Mouse (Mus musculus) small intestine, adult 2 months (tissue): ENCODE results near the gene Rbms3. TPM values are rescaled to one million over a fixed set of nuclear protein-coding genes. Genes with fewer than 3 reads are reported as not detected.

ENCODE experiments used
- H3K27ac ChIP-seq: fragments of 200-500 bp; 2 replicates; pipeline ENCODE4 v1.5.1; 2012; ENCODE audit warnings: low read depth, low read length, control low read depth, inconsistent platforms; ENCODE audit not compliant: insufficient read depth
- H3K27me3 ChIP-seq: fragments of 200-500 bp; 2 replicates; pipeline ENCODE4 v1.6.1; 2012; ENCODE audit warnings: mild to moderate bottlenecking, moderate library complexity, low read length, inconsistent platforms; ENCODE audit not compliant: control insufficient read depth, insufficient read depth
- H3K36me3 ChIP-seq: fragments of 200-500 bp; 2 replicates; pipeline ENCODE4 v1.6.1; 2012; ENCODE audit warnings: mild to moderate bottlenecking, low read length, control low read depth, inconsistent platforms; ENCODE audit not compliant: control insufficient read depth, insufficient read depth
- H3K4me1 ChIP-seq: fragments of 200-500 bp; 2 replicates; pipeline ENCODE4 v1.6.1; 2012; ENCODE audit warnings: low read length, inconsistent platforms, mixed read lengths; ENCODE audit not compliant: control insufficient read depth, insufficient read depth, insufficient read length
- H3K4me3 ChIP-seq: fragments of 200-500 bp; 2 replicates; pipeline ENCODE4 v1.5.1; 2012; ENCODE audit warnings: low read depth, mild to moderate bottlenecking, control low read depth, inconsistent platforms, low read length, moderate library complexity
- CTCF ChIP-seq: fragments of 200-500 bp; IDR thresholded peaks from 2 replicates; pipeline ENCODE4 v1.5.1; 2012; ENCODE audit warnings: low read depth, mild to moderate bottlenecking, control low read depth, inconsistent platforms, low read length, moderate library complexity, mixed read lengths; ENCODE audit not compliant: insufficient replicate concordance, insufficient read length; ENCODE audit errors: extremely low read depth
- POLR2A ChIP-seq: fragments of 200-500 bp; IDR thresholded peaks from 2 replicates; pipeline ENCODE4 v1.6.1; 2012; ENCODE audit warnings: low read depth, mild to moderate bottlenecking, control low read depth, inconsistent platforms, low read length, moderate library complexity
- WGBS: fragments of 180-500 bp; shearing (Covaris S2); methylation state at CpG from one replicate; pipeline ENCODE4 v1.1.7; 2018; 5-methylcytosine and 5-hydroxymethylcytosine counted together
- polyA plus RNA-seq: library from polyadenylated mRNA; depleted of rRNA; stranded (reverse); fragments of >200 nt; gene quantifications from 2 replicates; pipeline ENCODE4 v1.2.3, GENCODE M21; 2012

Rbms3 gene
- polyA plus RNA-seq, 1 experiment: 3.3 TPM

DNA sequence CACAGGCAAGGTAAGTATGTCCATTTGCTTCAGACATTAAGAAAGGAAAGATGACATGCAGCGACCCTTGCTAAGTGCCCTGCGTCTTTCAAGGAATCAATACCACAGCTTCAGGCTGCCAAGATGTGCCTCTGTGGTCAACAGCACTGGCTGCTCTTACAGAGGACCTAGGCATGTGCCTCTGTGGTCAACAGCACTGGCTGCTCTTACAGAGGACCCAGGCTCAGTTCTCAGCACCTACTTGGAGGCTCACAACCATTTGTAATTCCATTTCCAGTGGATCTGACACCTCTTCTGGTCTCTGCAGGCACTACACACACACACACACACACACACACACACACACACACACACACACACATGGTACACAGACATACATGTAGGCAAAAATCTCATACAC is 545.2 kb downstream of the Rbms3 start:
- H3K4me1 ChIP-seq: no peaks in the 10 kb centered on the region
- TF ChIP-seq CTCF: no peak
- TF ChIP-seq POLR2A: no peak
- no peaks in the 10 kb centered on the region for H3K27me3 ChIP-seq
- no peak overlapping the region for H3K27ac ChIP-seq
- no peaks in the 10 kb centered on the region for H3K36me3 ChIP-seq
- 100% methylated on average over 2 of the region's 2 CpGs for WGBS
- H3K4me3 ChIP-seq: no peak overlapping the region

DNA sequence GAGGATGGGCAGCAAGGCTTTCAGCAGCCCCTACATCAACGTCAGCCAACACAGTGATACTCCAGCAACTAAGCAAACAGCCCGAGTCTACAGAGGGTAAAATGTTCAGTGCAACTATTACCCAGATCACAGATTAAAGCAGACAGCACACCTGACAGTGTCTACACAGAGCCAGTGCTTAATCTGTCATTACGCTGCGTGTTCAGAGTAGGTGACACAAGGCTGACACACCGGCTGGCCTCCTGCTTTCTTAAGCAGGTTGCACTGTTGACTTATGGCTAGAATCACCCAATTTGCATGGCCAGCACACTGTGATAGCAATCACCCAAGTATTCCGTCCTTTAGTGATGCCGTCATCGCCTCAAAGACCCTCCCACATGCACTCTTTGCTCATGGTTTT is 550.2 kb downstream of the Rbms3 start:
- no peaks in the 10 kb centered on the region for H3K27me3 ChIP-seq
- H3K4me1 ChIP-seq: no peaks in the 10 kb centered on the region
- no peak overlapping the region for H3K4me3 ChIP-seq
- 63% methylated on average over 8 of the region's 8 CpGs for WGBS
- TF ChIP-seq POLR2A (no peak), CTCF (no peak)
- H3K36me3 ChIP-seq: no peaks in the 10 kb centered on the region
- H3K27ac ChIP-seq: no peak overlapping the region

DNA sequence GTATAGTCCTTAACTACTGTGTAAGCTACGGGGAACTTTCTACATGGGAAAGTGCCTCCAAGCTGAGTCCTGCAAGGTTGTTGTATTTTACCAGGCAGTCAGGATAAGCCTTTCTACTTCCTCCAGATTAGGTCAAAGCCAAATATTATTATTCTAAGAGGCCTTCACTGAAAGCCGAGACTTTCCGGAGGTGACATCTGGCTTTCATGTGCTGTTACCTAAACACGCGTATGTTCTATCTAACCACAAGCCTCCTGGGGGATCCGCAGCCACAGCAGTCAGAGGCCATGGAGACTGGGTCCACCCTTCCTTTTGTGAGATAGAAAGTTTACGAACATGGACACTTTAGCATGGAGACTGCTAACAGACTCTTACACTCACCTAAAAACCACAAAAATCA is 552.2 kb downstream of the Rbms3 start:
- Histone ChIP-seq H3K27me3 (no peaks in the 10 kb centered on the region), H3K27ac (no peak overlapping the region), H3K4me3 (no peak overlapping the region), H3K4me1 (no peaks in the 10 kb centered on the region), H3K36me3 (no peaks in the 10 kb centered on the region)
- TF ChIP-seq POLR2A (no peak), CTCF (no peak)
- WGBS: 74% methylated on average over 7 of the region's 7 CpGs

DNA sequence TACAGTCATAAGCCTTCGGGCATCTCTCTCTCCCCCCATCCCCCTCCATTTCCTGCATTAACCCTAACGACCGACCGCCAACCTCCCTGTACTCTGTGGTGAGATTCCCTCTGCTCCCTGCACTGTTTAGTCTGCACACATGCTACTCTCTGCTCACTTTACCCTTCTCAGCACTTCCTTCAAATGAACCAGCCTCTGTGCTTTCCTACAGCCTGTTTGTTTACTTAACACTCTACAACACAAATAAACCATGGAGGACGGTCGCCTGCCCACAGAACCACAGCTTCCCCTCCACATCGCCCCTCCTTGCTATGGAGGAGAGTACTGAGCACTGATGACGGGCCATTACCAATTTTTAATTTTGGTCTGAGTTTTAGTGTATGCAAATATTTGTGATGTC is 552.9 kb downstream of the Rbms3 start:
- WGBS: 60% methylated on average over 8 of the region's 8 CpGs
- H3K4me1 ChIP-seq: no peaks in the 10 kb centered on the region
- no peaks in the 10 kb centered on the region for H3K36me3 ChIP-seq
- TF ChIP-seq POLR2A (no peak), CTCF (no peak)
- H3K27me3 ChIP-seq: no peaks in the 10 kb centered on the region
- H3K27ac ChIP-seq: no peak overlapping the region
- H3K4me3 ChIP-seq: no peak overlapping the region

DNA sequence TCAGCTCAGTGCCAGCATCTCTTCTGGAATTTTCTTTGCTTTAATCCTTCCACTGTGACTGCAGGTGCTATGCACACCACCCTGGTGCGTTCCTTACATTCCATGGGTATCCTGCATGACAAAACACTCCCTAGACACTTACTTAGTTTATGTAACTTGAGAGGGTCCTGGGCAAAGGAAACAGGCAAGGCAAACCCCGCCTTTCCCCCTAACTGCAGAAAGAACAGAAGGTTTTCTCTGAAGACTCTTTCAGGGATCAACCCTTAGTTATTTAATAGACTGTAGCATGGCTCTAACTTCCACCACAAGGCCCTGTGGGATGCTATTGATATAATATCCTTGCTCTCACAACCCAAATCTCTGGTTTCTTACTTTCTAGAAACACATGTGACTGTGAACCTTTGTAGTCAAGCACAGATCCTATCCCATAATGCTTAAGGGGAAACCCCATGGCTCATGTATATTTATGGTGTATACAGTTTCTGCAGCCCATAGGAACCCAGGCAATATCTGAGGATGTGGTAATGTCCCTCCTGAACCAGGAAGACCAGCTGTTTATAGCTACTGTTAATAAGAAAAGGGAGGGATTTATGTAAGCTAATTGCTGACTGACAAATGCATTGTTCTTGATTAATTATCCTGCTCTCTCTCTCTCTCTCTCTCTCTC is 557.1 kb downstream of the Rbms3 start:
- WGBS: 65% methylated on average over 2 of the region's 2 CpGs
- H3K27ac ChIP-seq: no peak overlapping the region
- H3K4me3 ChIP-seq: no peak overlapping the region

DNA sequence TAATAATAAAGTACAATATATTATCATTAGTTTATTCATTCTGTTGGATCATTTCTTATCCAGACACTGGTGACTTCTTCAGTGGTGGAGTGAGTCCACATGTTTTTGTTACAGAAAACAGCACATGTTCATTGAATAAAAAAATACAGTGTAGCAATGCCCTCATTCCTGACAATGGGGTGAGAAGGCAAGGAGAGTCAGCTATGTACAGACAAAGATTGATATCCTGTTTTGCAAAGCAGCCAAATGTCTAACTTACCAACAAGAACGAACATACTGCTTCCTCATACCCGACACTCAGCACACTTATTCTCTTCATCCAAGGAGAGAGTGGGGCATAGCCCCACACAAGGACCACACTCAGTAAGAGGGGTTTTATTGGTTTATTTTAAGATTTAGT is 559.1 kb downstream of the Rbms3 start:
- no peaks in the 10 kb centered on the region for H3K36me3 ChIP-seq
- H3K4me3 ChIP-seq: no peak overlapping the region
- TF ChIP-seq POLR2A (no peak), CTCF (no peak)
- H3K27me3 ChIP-seq: no peaks in the 10 kb centered on the region
- no peak overlapping the region for H3K27ac ChIP-seq
- no peaks in the 10 kb centered on the region for H3K4me1 ChIP-seq
- WGBS: 69% methylated on average over 2 of the region's 2 CpGs

More for the DNA sequence above, 557.1 kb downstream of the Rbms3 start:
- Histone ChIP-seq H3K27me3 (no peaks in the 10 kb centered on the region), H3K36me3 (no peaks in the 10 kb centered on the region), H3K4me1 (no peaks in the 10 kb centered on the region)
- TF ChIP-seq CTCF: no peak
- TF ChIP-seq POLR2A: no peak

DNA sequence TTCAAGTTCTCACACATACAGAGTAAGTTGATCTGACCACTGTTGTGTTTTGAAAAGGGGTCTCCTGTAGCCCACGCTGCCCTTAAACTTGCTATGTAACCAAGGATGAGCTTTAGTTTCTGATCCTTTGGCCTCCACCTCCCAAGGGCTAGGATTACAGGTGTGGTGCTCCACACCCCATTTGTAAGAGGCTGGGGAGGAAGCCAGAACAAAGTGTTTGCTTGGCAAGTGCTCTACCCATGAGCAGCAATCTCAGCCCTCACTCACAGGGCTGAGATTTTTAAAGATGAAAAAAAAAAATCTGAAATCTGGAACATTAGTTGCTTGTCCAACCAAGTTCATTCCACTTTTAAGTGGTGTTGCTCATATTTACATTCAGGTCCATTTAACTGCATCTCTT is 560.5 kb downstream of the Rbms3 start:
- TF ChIP-seq CTCF: no peak
- no peak for TF ChIP-seq POLR2A
- no peak overlapping the region for H3K4me3 ChIP-seq
- no peaks in the 10 kb centered on the region for H3K36me3 ChIP-seq
- no peak overlapping the region for H3K27ac ChIP-seq
- no peaks in the 10 kb centered on the region for H3K4me1 ChIP-seq
- WGBS: 86% methylated on average over 1 of the region's 1 CpGs
- H3K27me3 ChIP-seq: no peaks in the 10 kb centered on the region
